Mouse (Mus musculus): ENCODE measurements around the gene Impg2. TPM values are rescaled to one million over a fixed set of nuclear protein-coding genes. Genes with fewer than 3 reads are reported as not detected.

Gene Impg2
- total RNA-seq, 2 experiments from 2014 or later, result 0.08 to 0.11 TPM

GRCm38 (mm10) chr16:56295888-56296648, 92.0 kb downstream of the Impg2 start:
- no peak for DNase-seq
- intact Hi-C loops (cut with DNase I), result no loop called here

- intact Hi-C loops (cut with DNase I), result no loop called here
- DNase-seq, result no peak
Measured at GRCm38 (mm10) chr16:56298248-56298647, 94.1 kb downstream of the Impg2 start.

- intact Hi-C loops (cut with DNase I), result no loop called here
- no peak for DNase-seq
Measured at GRCm38 (mm10) chr16:56298836-56299235, 94.7 kb downstream of the Impg2 start.

DNA sequence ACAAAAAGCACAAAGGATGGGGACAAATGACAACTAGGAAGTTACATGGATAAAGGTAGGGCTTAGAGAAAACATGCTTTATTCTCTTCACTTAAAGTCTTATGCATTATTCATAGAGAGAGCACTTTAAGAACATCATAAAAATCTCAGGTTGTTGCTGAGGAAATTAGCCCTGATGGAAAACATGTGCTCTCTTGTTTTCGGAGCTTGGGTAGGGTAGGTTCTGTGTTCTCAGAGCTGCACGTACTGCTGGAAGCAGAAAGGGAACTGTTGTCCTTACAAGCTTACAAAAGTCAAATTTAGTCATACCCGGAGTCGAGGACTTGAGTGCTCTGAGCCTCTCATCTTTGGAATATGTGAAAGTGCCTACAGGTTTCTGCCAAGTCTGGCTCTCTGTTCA, 98.9 kb downstream of the Impg2 start:
- intact Hi-C loops (cut with DNase I), result no loop called here

GRCm38 (mm10) chr16:56304167-56304566, 100.1 kb downstream of the Impg2 start:
- DNase-seq, result no peak
- intact Hi-C loops (cut with DNase I), result no loop called here

More for the DNA sequence above, 98.9 kb downstream of the Impg2 start:
- DNase-seq, result no peak

DNA sequence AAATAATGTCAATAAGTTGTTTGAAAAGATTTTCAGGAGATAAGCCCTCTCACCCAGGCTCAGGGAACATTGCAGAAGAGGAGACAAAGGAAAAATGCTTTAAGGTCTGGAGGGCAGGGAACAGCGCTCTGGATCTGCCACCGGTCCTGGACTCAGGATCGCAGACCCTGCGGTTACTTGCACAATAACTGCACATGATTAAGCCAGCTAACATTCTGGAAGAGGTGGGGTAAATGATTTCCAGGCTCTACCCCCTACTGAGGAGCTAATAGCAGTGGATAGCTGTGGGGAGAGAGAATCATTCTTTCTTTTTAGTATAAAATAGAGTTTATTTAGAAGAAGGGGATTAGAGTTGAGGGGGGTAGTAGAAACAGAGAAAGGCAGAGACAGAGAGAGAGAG, 103.5 kb downstream of the Impg2 start:
- no peak for DNase-seq
- intact Hi-C loops (cut with DNase I), result no loop called here

- intact Hi-C loops (cut with DNase I), result no loop called here
- DNase-seq, result peak in 1 of 2 experiments; percentile 6
Measured at GRCm38 (mm10) chr16:56311291-56311690, 107.2 kb downstream of the Impg2 start.

Other genes starting within 250 kb of the Impg2 start
- 100 to 1,000 TPM; 549 to 570 TPM for gene Rpl24, start 238.0 kb upstream of the Impg2 start, total RNA-seq (2021)
- gene Zbtb11, start 230.4 kb upstream of the Impg2 start, total RNA-seq (2021), result 10 to 100 TPM; 10.5 to 11.2 TPM
- gene Pcnp, start 174.6 kb upstream of the Impg2 start, total RNA-seq (2021), result 10 to 100 TPM; 50.8 to 52.1 TPM
- gene Trmt10c, start 166.5 kb upstream of the Impg2 start, total RNA-seq (2021), result 10 to 100 TPM; 10.4 to 13.1 TPM
- gene Senp7, start 156.0 kb upstream of the Impg2 start, total RNA-seq (2021), result 10 to 100 TPM; 14.4 to 16.0 TPM